Mouse (Mus musculus): ENCODE data around the gene Slc2a3.

DNA sequence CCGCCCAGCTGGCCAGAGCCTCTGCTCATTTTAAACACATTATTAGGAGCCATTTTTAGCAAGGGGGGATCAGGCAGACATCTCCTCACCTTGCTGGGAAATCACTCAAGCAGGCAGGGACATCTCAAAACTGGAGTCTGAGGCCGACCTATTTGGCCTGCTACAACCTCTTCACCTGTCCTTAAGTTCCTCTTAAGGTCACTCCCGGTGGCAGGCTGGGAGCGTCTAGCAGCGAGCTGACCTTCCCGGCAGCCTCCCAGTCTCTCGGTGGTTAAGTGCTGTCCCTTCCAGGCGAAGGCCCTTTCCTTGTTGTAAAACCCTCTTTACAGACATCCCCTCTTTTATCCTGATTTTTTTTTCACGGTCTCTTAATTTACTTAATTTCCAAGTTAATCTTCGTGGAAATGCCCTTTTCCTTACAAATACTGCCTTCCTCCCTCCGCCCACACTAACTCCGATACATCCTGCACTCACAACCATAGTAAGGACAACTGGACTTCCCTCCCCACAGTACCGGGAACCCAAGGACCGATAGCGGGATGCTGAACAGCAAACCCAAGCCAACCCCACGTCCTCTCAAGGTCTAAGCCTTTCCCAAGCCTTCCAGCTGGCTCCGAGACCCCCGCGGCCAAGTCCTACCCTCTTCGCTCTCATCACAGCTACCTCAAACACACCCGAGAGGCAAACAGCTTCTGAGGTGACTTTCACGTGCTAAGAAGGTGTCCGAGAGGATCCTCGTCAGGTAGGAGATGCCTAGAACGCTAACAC, 59.8 kb downstream of the Slc2a3 start:
- TF ChIP-seq CTCF (IDR thresholded peaks at IDR 0.05; ENCODE audit: borderline replicate concordance, insufficient read depth, low read depth, low read length) (no peak), POLR2A (IDR thresholded peaks at IDR 0.05; ENCODE audit: borderline replicate concordance, insufficient read depth, low read length) (no peak)

All from cerebellum, adult 2 months (tissue).